Mouse (Mus musculus): Measurements from ENCODE around the gene Lce1j. TPM values are rescaled to one million over a fixed set of nuclear protein-coding genes. Genes with fewer than 3 reads are reported as not detected.
"Not testable (repeated sequence)": the region's sequence is repeated elsewhere in the genome, so short reads cannot be mapped to it uniquely, and the experiment has no call there.

Lce1j gene
- not detected in 2 replicates for total RNA-seq (2017)

DNA sequence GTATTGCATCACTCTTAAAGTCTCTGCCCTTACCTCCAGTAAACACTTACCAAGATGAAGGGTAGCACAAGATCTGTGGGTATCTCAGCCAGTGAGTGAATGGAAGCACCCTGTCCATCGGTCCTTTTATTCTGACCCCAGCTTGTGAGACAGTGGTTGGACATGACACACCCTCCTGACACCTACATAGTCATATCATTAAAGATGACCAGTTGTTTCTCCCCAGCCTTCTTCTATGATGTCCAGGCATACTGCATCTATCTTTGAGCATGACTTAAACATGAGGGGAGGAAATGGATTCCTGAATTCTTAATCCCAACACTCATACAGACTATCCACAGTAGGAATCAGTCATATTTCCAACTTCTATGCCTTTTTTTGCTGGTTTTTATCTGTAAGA lies at the start of gene Lce1j:
Gene Lce1j (minus strand): TSS at position 101 of the 400 bp plus-strand sequence.
- no peak for ATAC-seq (replicated peaks; ENCODE audit: low read depth, poor library complexity, severe bottlenecking)

DNA sequence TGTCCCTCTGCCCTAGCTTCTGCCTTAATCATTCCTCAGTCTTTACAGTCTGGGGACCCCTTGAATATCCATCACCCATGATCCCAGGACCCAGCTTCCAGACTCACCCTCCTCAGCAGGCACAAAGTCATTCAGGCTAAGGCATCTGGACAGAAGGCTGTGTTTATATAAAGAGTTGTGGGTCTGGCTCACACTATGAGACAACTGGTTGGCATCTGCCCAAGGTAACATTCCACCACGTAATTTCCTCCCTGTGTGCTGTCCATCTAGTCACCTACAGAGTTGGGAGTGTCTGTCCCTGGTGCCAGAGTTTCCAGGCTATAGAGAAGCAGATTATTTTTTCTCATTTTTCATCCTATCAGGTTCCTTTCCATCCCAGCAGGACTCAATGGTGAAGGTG lies 36.8 kb upstream of the Lce1j start, which contains the start of gene Kprp:
Gene Kprp (minus strand): TSS at position 140 of the 400 bp plus-strand sequence.
- no peak for ATAC-seq (replicated peaks; ENCODE audit: low read depth, poor library complexity, severe bottlenecking)

GRCm38 (mm10) chr3:92825808-92826207 lies 35.5 kb upstream of the Lce1j start:
- ATAC-seq (replicated peaks; ENCODE audit: low read depth, poor library complexity, severe bottlenecking) = no peak

GRCm38 (mm10) chr3:92816036-92816435 lies 25.7 kb upstream of the Lce1j start:
- ATAC-seq (replicated peaks; ENCODE audit: low read depth, poor library complexity, severe bottlenecking) = not testable (repeated sequence)

DNA sequence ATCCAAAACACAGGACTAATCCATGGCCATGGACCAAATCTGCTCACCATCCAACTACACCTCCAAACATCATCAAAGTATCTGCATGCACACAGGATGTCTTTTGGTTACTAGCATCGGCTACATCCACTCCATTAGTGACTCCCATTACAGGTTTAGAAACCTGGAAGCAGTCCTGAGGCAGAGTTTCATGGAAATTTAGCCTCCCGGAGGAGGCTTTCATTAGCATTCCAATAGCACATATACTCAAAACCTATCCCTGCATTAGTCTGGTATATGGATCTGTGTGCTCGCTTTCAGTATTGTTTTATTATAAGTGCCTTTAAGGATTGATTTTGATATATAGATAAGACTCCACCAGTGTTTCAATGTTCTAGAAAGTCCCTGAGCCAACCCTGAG lies 25.3 kb upstream of the Lce1j start:
- ATAC-seq (replicated peaks; ENCODE audit: low read depth, poor library complexity, severe bottlenecking) = no peak

DNA sequence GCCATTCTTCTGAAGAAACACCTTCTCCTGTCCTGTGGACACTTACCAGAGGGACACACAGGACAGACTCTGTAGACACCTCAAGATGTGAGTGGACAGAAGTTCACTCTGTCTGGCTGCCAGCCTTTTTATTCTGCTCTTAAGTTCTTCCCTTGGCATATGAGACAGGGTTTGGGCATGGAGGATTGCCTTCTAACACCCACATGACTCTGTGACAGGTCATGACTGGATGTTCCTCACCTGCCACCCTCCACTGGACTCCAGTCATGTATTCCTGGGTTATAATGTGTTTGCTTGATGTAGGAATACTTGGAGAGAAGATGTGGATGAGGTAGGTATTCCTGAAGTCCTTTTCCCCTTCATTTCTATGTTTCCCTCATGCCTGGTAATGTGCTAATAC lies 17.5 kb upstream of the Lce1j start, which contains the start of gene Lce1k:
Gene Lce1k (minus strand): TSS at position 101 of the 400 bp plus-strand sequence.
- ATAC-seq (replicated peaks; ENCODE audit: low read depth, poor library complexity, severe bottlenecking) = no peak

DNA sequence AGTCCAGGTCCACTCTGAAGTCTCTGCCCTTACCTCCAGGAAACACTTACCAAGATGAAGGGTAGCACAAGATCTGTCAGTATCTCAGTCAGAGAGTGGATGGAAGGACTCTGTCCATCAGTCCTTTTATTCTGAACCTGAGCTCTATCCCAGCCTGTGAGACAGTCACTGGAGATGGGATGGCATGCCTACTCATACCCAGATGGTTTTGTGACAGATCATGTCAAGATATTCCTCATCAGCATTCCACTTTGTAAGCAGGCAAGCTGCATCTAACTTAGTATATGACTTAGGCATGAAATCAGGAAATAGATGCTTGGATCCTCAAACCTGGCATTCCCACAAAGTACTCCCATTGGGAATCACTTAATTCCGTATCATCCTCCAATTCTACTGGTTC lies 11.5 kb downstream of the Lce1j start, which contains the start of gene Lce1i:
Gene Lce1i (minus strand): TSS at position 101 of the 400 bp plus-strand sequence.
- ATAC-seq (replicated peaks; ENCODE audit: low read depth, poor library complexity, severe bottlenecking) = no peak

GRCm38 (mm10) chr3:92771573-92771972 lies 18.7 kb downstream of the Lce1j start:
- ATAC-seq (replicated peaks; ENCODE audit: low read depth, poor library complexity, severe bottlenecking) = no peak

GRCm38 (mm10) chr3:92764965-92765364 lies 25.3 kb downstream of the Lce1j start, which contains the start of gene Lce1h:
Lce1h (minus strand) TSS chr3:92765065.
- ATAC-seq (replicated peaks; ENCODE audit: low read depth, poor library complexity, severe bottlenecking) = no peak

- ATAC-seq (replicated peaks; ENCODE audit: low read depth, poor library complexity, severe bottlenecking) = no peak
These were observed 37.1 kb downstream of the Lce1j start for GRCm38 (mm10) chr3:92753197-92753596.

GRCm38 (mm10) chr3:92752238-92752637 lies 38.1 kb downstream of the Lce1j start, which contains the start of gene Lce1g:
Lce1g (minus strand) TSS chr3:92752338.
- ATAC-seq (replicated peaks; ENCODE audit: low read depth, poor library complexity, severe bottlenecking) = no peak

GRCm38 (mm10) chr3:92738996-92739395 lies 51.3 kb downstream of the Lce1j start, which contains the start of gene Gm38119:
Gm38119 (minus strand) TSS chr3:92739096.
- no peak for ATAC-seq (replicated peaks; ENCODE audit: low read depth, poor library complexity, severe bottlenecking)

Other genes starting within 250 kb of the Lce1j start
- not detected in 2 replicates for gene Ivl, start 216.8 kb downstream of the Lce1j start, total RNA-seq (2017)
- gene Smcp, start 201.5 kb downstream of the Lce1j start, total RNA-seq (2017) = not detected in 2 replicates
- gene 2210017I01Rik, start 183.0 kb downstream of the Lce1j start, total RNA-seq (2017) = not detected in 2 replicates
- not detected in 2 replicates for gene Lce6a, start 168.9 kb downstream of the Lce1j start, total RNA-seq (2017)
- not detected in 2 replicates for gene Lce1a1, start 142.2 kb downstream of the Lce1j start, total RNA-seq (2017)
- gene Lce1b, start 133.6 kb downstream of the Lce1j start, total RNA-seq (2017) = not detected in 2 replicates
- gene Lce1a2, start 120.2 kb downstream of the Lce1j start, total RNA-seq (2017) = not detected in 2 replicates
- gene Lce1c, start 111.3 kb downstream of the Lce1j start, total RNA-seq (2017) = not detected in 2 replicates
- gene Lce1d, start 103.3 kb downstream of the Lce1j start, total RNA-seq (2017) = not detected in 2 replicates
- gene Lce1e, start 81.4 kb downstream of the Lce1j start, total RNA-seq (2017) = not detected in 2 replicates
- not detected in 2 replicates for gene Lce1f, start 70.2 kb downstream of the Lce1j start, total RNA-seq (2017)
- gene Gm38119, start 51.4 kb downstream of the Lce1j start, total RNA-seq (2017) = not detected in 2 replicates
- not detected in 2 replicates for gene Lce1g, start 38.2 kb downstream of the Lce1j start, total RNA-seq (2017)
- gene Lce1h, start 25.4 kb downstream of the Lce1j start, total RNA-seq (2017) = not detected in 2 replicates
- not detected in 2 replicates for gene Lce1i, start 11.6 kb downstream of the Lce1j start, total RNA-seq (2017)
- not detected in 2 replicates for gene Lce1k, start 17.4 kb upstream of the Lce1j start, total RNA-seq (2017)
- gene Kprp, start 36.7 kb upstream of the Lce1j start, total RNA-seq (2017) = not detected in 2 replicates
- gene Lce1l, start 60.8 kb upstream of the Lce1j start, total RNA-seq (2017) = not detected in 2 replicates
- not detected in 2 replicates for gene 2310050C09Rik, start 79.7 kb upstream of the Lce1j start, total RNA-seq (2017)
- gene Lce3a, start 135.7 kb upstream of the Lce1j start, total RNA-seq (2017) = not detected in 2 replicates
- gene Lce3b, start 142.5 kb upstream of the Lce1j start, total RNA-seq (2017) = not detected in 2 replicates
- gene Lce3c, start 154.0 kb upstream of the Lce1j start, total RNA-seq (2017) = not detected in 2 replicates
- not detected in 2 replicates for gene Lce3d, start 166.9 kb upstream of the Lce1j start, total RNA-seq (2017)
- gene Lce3e, start 176.5 kb upstream of the Lce1j start, total RNA-seq (2017) = not detected in 2 replicates
- gene Lce3f, start 201.7 kb upstream of the Lce1j start, total RNA-seq (2017) = not detected in 2 replicates
- gene Crct1, start 225.2 kb upstream of the Lce1j start, total RNA-seq (2017) = not detected in 2 replicates
- gene Lce1m, start 228.5 kb upstream of the Lce1j start, total RNA-seq (2017) = not detected in 2 replicates